Mouse (Mus musculus) C2C12 (cell line): Measurements from ENCODE around the gene Hspa1b.
A peak's percentile ranks its signal among the peaks of the same experiment; 100 is the strongest.

Source experiments
- CTCF ChIP-seq: IDR thresholded peaks from one replicate; pipeline ENCODE4 v1.5.1; 2011; ENCODE audit not compliant: control insufficient read depth, insufficient read depth, insufficient read length
- MAX ChIP-seq: IDR thresholded peaks from one replicate; pipeline ENCODE4 v1.6.1; 2011; ENCODE audit warnings: mild to moderate bottlenecking, control low read depth
- MYOD1 ChIP-seq: IDR thresholded peaks from one replicate; pipeline ENCODE4 v1.6.1; 2011; ENCODE audit warnings: low read depth; ENCODE audit not compliant: control insufficient read depth, insufficient read length
- MYOG ChIP-seq: IDR thresholded peaks from one replicate; pipeline ENCODE4 v1.6.1; 2011; ENCODE audit not compliant: control insufficient read depth, insufficient read length; ENCODE audit errors: extremely low read depth
- USF1 ChIP-seq: IDR thresholded peaks from one replicate; pipeline ENCODE4 v1.6.1; 2011; ENCODE audit warnings: low read depth, mild to moderate bottlenecking, control low read depth, moderate library complexity

DNA sequence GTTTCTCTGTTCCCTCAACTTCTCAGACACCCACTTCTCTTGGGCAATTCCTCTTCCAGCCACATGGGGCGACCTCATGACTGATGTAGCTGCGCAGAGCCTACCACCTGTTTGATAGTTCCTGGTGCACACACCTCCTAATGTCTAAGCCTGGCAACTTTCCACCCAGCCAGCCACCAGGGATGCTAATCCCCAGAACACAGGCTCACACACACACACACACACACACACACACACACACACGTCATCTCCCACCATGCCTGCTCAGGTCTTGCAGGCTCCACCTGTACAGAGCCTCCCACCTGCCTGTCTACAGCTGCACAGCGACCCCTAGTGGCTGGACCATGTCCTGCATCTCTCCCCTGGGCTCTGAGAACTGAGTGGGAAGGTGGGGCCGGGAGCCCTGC lies 47.1 kb downstream of the Hspa1b start:
- TF ChIP-seq CTCF = peak; percentile 92
- TF ChIP-seq MAX = no peak
- TF ChIP-seq USF1 = no peak
- TF ChIP-seq MYOD1 = no peak
- no peak for TF ChIP-seq MYOG
